Mouse (Mus musculus): Measurements from ENCODE around the gene 2810006K23Rik. TPM values are rescaled to one million over a fixed set of nuclear protein-coding genes. Genes with fewer than 3 reads are reported as not detected.

The 2810006K23Rik gene
- total RNA-seq (2023) = 1 to 10 TPM; 4.1 to 4.2 TPM

GRCm38 (mm10) chr5:124327510-124328364 lies at the start of gene 2810006K23Rik, which contains the start of gene Mphosph9:
TSS of gene 2810006K23Rik (plus strand) at chr5:124328089.
TSS of gene Mphosph9 (minus strand) at chr5:124327972.

GRCm38 (mm10) chr5:124362982-124363381 lies 35.1 kb downstream of the 2810006K23Rik start, which contains the start of gene Cdk2ap1:
TSS of gene Cdk2ap1 (minus strand) at chr5:124363082.

Other genes with a start within 250 kb of the 2810006K23Rik start
- gene Abcb9, start 232.3 kb upstream of the 2810006K23Rik start, total RNA-seq (2023) = 1 to 10 TPM; 4.1 to 5.9 TPM
- 10 to 100 TPM; 12.1 to 16.4 TPM for gene Ogfod2, start 215.8 kb upstream of the 2810006K23Rik start, total RNA-seq (2023)
- gene Arl6ip4, start 212.0 kb upstream of the 2810006K23Rik start, total RNA-seq (2023) = 10 to 100 TPM; 28.6 to 38.3 TPM
- gene Pitpnm2, start 78.3 kb upstream of the 2810006K23Rik start, total RNA-seq (2023) = 1 to 10 TPM; 2.2 to 3.2 TPM
- 10 to 100 TPM in 1 of 2 experiments, 1 to 10 TPM in 1; 9.7 to 12.5 TPM for gene Mphosph9, start 117 bp upstream of the 2810006K23Rik start, total RNA-seq (2023)
- gene Cdk2ap1, start 35.0 kb downstream of the 2810006K23Rik start, total RNA-seq (2023) = 10 to 100 TPM; 90.4 to 99.7 TPM
- 100 to 1,000 TPM; 178 to 182 TPM for gene Sbno1, start 97.9 kb downstream of the 2810006K23Rik start, total RNA-seq (2023)
- gene Kmt5a, start 111.8 kb downstream of the 2810006K23Rik start, total RNA-seq (2023) = 100 to 1,000 TPM; 176 to 192 TPM
- 10 to 100 TPM; 83.6 to 90.9 TPM for gene Rilpl2, start 150.3 kb downstream of the 2810006K23Rik start, total RNA-seq (2023)
- 10 to 100 TPM; 13.6 to 14.7 TPM for gene Snrnp35, start 155.0 kb downstream of the 2810006K23Rik start, total RNA-seq (2023)
- 1 to 10 TPM in 1 of 2 experiments, under 1 TPM in 1; 0.95 to 1.1 TPM for gene Rilpl1, start 203.3 kb downstream of the 2810006K23Rik start, total RNA-seq (2023)
- gene Tmed2, start 212.6 kb downstream of the 2810006K23Rik start, total RNA-seq (2023) = 100 to 1,000 TPM; 157 to 168 TPM
- 10 to 100 TPM; 12.4 to 12.5 TPM for gene Ddx55, start 224.8 kb downstream of the 2810006K23Rik start, total RNA-seq (2023)

Measured in neutrophil, adult 59 days (primary cell).